Mouse (Mus musculus): ENCODE results near the gene Hip1.
"Not testable (repeated sequence)": the region's sequence is repeated elsewhere in the genome, so short reads cannot be mapped to it uniquely, and the experiment has no call there.

Gene Hip1

GRCm38 (mm10) chr5:135494183-135494910, 50.6 kb downstream of the Hip1 start:
- no peak for ATAC-seq (ENCODE audit: insufficient number of reproducible peaks, low FRiP score, low TSS enrichment)

DNA sequence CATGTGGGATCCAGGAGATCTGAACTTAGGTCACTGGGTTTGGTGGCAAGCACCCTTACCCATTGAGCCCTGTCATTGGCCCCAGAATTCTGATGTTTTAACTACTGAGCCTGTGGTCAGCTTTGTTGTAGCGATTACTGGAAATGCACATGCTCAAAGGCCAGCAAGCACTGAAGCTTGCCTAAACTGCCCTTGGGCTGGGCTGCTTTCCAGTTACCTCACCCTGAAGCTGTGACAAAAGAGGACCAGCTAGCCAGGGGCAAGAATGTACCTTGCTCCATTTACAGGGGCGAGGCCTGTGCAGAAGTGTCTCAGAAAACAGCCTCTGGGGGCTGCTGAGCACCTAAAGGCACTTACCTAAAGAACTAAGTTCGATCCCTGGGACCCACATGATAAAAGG, 51.8 kb downstream of the Hip1 start:
- ATAC-seq (ENCODE audit: insufficient number of reproducible peaks, low FRiP score, low TSS enrichment), result no peak

DNA sequence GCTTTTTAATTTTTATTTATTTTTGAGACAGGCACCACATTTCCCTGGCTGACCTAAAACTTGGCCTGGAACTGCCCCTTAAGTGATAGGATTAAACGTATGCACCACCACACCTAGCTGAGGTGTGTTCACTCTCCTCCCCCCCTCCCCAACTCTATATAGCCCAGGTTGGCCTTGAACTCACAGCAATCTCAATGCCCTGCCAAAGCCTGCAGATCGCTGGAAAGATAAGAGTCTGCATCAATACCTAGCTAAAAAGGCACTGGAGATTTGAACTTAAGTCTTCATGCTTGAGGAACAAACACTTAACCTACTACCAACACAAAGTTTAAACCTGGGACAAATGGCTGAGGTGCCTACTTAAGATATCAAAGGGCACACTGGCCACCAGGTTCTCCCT, 52.8 kb downstream of the Hip1 start:
- no peak for ATAC-seq (ENCODE audit: insufficient number of reproducible peaks, low FRiP score, low TSS enrichment)

GRCm38 (mm10) chr5:135489695-135490294, 55.1 kb downstream of the Hip1 start:
- ATAC-seq (ENCODE audit: insufficient number of reproducible peaks, low FRiP score, low TSS enrichment), result no peak

DNA sequence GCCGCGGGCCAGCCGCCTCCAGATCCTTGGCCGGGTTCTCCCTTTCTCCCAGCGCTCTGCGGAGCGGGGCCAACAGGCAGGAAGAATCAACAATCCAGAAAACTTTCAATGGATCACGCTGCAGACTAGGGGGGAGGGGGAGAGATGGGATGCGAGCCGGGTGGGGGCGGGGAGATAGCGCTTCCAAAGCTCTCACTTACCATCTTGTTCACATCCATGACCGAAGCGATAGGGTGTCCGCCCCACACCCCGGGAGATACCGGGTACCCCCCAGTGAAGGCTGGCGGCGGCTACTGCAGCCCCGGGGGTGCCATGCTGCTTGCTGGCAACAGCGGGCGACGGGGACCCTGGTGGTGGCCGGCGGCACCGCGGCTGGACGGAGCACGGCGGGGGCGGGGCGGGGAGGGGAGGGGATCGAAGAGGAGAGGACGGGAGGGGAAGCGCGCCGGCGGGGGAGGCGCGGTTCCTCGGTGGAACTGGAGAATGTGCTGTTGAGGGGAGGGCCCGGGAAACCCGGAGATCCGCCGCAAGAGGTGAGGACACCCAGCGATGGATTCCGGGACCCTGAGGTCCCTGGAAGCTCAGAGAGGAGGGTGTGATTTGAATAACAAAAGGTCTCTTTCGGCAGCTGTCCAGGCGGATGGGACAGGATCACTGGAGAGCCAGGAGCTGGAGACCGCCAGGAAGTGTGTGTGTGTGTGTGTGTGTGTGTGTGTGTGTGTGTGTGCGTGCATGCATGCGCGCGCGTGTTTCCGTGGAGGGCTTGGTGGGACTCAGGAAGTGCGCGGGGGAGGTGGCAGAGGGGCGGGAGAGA, 55.8 kb downstream of the Hip1 start:
- no peak for ATAC-seq (ENCODE audit: insufficient number of reproducible peaks, low FRiP score, low TSS enrichment)

DNA sequence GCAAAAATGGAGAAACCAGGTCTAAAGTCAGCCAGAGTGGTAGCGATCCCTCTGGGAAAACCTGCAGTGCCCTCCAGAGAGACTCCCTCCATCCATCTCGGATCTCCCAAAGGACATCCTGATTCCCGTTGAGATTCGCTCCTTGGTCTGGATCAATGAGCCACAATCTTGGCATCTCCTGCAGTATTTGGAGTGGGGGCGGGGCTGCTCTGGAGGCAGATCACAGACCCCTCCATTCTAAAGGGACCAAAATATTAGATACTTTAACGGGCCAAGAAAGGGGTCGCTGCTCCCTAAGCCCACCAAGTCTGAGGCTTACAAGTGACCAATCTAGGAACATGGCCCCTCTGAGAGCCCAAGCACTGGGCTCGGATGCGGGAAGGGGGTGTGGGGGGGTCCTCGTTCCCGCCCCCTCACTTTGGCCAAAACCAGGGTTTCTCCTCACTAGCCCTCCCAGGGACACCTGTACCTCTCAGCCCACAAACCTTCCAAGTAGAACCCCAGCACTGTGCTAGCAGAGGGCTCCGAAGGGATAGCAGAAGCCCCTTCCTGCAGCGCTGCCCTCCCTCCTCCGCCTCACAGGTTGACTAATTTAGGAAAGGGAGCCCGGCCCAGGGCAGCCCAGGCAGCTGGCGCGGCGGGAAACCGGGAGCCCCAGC, 56.6 kb downstream of the Hip1 start:
- ATAC-seq (ENCODE audit: insufficient number of reproducible peaks, low FRiP score, low TSS enrichment), result 0 out of 2 replicates have a peak, but pooled peaks have one; percentile 49

GRCm38 (mm10) chr5:135485289-135485688, 59.6 kb downstream of the Hip1 start:
- no peak for ATAC-seq (ENCODE audit: insufficient number of reproducible peaks, low FRiP score, low TSS enrichment)

DNA sequence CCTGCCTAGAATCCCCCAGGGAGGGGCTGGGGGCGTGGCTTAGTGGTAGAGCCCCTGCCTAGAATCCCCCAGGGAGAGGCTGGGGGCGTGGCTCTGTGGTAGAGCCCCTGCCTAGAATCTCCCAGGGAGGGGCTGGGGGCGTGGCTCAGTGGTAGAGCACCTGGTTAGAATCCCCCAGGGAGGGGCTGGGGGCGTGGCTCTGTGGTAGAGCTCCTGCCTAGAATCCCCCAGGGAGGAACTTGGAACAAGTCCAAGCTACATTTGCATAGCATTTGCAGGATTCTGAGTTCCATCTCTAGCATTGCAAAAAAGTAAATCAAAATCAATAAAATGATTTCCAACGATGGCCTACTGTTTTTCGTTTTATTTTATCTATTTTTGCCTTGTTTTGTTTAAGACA, 61.1 kb downstream of the Hip1 start:
- not testable (repeated sequence) for ATAC-seq (ENCODE audit: insufficient number of reproducible peaks, low FRiP score, low TSS enrichment)

DNA sequence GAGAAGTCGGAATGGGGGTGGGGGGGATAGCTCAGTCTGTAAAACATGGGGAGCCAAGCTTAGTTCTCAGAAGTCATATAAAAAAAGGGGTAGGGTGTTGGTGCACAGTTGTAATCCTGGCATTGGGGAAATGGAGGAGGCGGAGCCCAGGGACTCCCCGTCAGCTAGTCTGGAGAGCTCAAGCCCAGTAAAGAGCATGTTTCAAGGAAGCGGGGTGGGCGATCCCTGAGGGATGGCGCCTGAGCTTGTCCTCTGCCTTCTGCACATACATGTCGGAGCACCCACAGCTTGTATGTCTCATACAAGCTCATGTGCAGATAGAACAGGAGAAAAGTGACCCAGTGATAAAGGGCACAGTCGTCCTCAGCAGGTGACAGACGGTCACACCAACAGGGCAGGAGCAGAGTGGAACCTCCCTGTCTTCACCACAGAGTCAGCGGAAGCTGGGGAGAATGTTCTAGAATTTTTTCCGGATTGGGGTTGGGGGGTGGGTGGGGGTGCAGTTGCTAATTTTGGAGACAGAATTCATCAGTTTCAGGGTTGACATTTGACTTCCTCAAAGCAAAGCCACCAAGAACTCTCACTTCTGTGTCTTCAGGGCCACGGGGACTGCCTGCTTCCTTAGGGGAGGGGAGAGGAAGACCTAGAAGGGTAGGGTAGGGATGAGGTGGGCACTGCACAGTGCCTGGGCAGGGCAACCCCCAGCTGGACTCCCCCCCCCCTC, 65.9 kb downstream of the Hip1 start:
- ATAC-seq (ENCODE audit: insufficient number of reproducible peaks, low FRiP score, low TSS enrichment), result no peak

GRCm38 (mm10) chr5:135476199-135476598, 68.7 kb downstream of the Hip1 start:
- no peak for ATAC-seq (ENCODE audit: insufficient number of reproducible peaks, low FRiP score, low TSS enrichment)

- no peak for ATAC-seq (ENCODE audit: insufficient number of reproducible peaks, low FRiP score, low TSS enrichment)
Measured at GRCm38 (mm10) chr5:135472405-135472804, 72.5 kb downstream of the Hip1 start.

DNA sequence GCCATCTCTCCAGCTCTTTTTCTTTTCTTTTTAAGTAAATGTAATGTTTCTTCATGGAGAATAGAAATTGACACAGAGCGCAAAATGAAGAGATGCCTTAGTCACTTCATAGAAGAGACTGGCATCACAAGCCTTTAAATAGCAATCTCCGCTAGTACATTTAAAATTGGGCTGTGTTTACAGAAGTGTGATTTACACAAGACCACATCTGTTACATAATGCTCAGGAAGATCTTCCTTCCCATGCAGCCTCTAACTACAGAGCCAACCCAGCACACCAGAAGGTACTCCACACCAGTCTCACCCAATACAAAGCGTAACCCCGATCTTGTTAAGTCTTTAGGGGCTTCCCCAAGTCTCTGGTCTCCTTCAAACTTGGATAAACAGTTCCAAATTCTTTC, 73.2 kb downstream of the Hip1 start:
- ATAC-seq (ENCODE audit: insufficient number of reproducible peaks, low FRiP score, low TSS enrichment), result no peak

- no peak for ATAC-seq (ENCODE audit: insufficient number of reproducible peaks, low FRiP score, low TSS enrichment)
Measured at GRCm38 (mm10) chr5:135468280-135468679, 76.6 kb downstream of the Hip1 start.

DNA sequence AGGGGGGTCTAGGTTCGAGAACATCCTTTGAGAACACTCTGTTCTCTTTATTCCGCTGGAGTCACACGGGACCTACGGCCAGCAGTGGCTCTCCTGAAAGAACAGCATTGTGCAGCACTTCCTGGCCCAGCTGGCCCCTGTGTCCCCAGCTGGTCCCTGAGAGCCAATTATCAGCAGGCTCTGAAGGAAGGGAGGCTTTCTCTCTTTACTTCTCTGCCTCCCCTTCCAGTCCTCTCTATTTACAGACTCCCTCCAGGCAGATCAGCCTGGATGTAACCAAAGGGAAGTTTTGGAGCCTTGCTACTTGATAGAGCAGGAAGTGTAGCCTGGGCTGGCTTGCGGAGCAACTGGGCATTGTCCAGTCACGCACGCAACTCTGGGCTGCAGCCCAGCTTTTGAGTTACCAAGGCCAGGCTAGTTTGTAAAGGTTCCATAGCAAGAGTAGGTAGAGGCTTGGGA, 79.1 kb downstream of the Hip1 start:
- ATAC-seq (ENCODE audit: insufficient number of reproducible peaks, low FRiP score, low TSS enrichment), result 0 out of 2 replicates have a peak, but pooled peaks have one; percentile 15

GRCm38 (mm10) chr5:135463380-135463779, 81.5 kb downstream of the Hip1 start:
- no peak for ATAC-seq (ENCODE audit: insufficient number of reproducible peaks, low FRiP score, low TSS enrichment)

DNA sequence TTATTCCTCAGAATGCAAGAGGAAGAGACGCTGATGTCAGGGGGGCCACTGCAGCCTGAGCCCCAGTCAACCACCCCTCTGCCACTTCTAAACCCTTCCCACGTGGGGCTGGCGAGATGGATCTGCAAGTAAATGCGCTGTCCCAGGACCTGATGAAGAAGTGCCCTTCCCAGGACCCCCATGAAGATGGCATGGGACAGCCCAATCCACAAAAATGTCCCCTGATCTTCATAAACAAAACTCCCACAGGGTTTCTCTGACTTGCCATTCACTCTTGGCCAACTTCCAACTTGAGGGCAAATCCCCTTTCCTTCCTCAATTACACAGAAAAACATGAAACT, 84.1 kb downstream of the Hip1 start:
- ATAC-seq (ENCODE audit: insufficient number of reproducible peaks, low FRiP score, low TSS enrichment), result no peak

DNA sequence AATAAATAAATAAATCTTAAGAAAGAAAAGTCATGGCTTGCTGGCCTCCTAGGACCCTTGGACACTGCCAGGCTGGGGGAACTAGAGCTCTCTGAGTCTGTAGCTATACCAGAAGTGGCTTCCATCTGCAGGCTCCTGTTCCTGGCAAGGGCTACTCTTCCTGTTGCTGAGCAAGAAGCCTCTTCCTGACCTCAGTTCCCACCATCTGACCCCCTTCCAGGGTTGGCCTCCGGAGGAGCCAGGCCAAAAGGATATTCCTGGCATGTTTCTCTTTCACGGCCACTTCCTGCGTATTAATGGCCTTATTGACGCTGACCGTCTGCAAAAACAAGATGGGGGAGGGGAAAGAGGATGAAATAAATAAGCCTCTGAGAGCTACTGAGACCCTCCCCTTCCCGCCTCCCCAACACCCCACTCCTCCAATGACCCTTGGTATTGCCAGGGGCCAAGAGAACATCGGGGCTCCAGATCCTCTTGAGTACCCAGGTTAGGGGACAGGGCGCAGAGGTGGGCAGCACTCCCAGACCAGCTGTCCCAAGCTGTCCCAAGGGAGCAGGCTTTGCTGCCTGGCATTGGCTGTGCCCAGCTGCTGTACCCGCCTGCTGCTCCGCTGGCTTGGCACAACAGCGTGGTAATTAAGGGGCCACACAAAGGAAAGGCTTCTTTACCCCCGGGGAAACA, 84.6 kb downstream of the Hip1 start:
- no peak for ATAC-seq (ENCODE audit: insufficient number of reproducible peaks, low FRiP score, low TSS enrichment)

DNA sequence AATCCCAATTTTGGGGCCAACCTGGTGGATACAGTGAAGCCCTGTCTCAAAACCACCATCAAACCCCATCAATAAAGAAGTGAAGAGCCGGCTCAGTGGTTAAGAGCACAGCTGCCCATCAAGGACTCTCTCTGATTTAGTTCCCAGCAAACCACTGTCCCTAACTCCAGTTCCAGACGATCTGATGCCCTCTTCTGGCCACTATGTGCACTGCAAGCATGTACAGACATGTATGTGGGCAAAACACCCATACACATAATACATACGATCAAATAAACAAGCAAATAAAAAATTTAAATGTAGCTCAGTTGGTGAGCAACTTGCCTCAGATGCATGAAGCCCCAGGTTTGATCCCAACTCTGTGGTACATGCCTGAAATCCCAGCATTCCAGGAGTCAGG, 85.4 kb downstream of the Hip1 start:
- no peak for ATAC-seq (ENCODE audit: insufficient number of reproducible peaks, low FRiP score, low TSS enrichment)

DNA sequence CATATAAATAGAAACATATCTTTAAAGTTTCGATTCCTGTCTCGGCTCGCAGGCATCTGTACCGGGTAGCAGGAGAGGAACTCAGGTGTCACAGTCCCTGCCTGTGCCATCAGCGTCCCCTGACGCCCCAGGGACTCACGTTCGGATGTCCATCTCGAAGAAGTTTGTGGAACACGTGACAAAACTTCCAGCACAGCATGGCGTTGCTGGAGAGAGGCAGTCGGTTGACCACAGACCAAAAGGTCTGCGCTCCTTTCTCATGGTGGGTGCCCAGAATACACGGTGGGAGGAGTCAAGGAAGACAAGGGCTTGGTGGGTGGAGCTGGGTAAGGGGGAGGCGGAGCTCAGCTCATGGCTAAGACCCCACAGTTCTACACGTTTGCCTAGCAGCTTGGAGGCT, 87.0 kb downstream of the Hip1 start:
- no peak for ATAC-seq (ENCODE audit: insufficient number of reproducible peaks, low FRiP score, low TSS enrichment)

DNA sequence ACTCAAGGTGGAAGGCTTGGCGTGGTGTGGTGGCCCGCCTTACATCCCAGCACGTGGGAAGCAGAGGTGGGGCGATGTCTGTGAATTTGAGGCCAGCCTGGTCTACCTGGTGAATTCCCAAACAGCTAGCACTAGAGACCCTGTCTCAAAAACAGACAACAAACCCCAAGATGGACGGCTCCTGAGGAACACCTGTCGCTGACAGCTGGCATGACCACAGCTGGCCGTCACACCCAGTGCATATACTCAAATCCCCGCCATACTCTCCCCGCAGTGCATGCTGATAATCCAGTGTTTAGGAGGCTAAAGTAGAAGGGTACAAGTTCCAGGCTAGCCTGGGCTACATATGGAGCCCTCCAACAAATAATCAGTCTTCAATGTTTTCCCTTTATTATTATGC, 88.4 kb downstream of the Hip1 start:
- ATAC-seq (ENCODE audit: insufficient number of reproducible peaks, low FRiP score, low TSS enrichment), result no peak
